Mouse (Mus musculus): Measurements from ENCODE around the gene BC055324.

- no peak for TF ChIP-seq POLR2A (IDR thresholded peaks at IDR 0.05; ENCODE audit: insufficient read depth, low read depth, low read length)
- no peak for TF ChIP-seq CTCF (IDR thresholded peaks at IDR 0.05; ENCODE audit: insufficient read depth, low read depth, low read length)
Observed at GRCm38 (mm10) chr1:163953396-163953795, 41.2 kb downstream of the BC055324 start.
